Mouse (Mus musculus): Measurements from ENCODE around the gene Ppp1r26. TPM values are rescaled to one million over a fixed set of nuclear protein-coding genes. Genes with fewer than 3 reads are reported as not detected.
A peak's percentile ranks its signal among the peaks of the same experiment; 100 is the strongest.
"Not testable (repeated sequence)": the region's sequence is repeated elsewhere in the genome, so short reads cannot be mapped to it uniquely, and the experiment has no call there.

Gene Ppp1r26
- total and polyA plus RNA-seq, 3 experiments, result 3.1 to 5.0 (median 3.4) TPM

GRCm38 (mm10) chr2:28470591-28470990, 24.0 kb downstream of the Ppp1r26 start:
- H3K27me3 ChIP-seq (ENCODE audit: control insufficient read depth, insufficient read depth, low read length), result no peaks in the 10 kb centered on the region
- peak in 1 of 2 experiments; percentile 8 for DNase-seq
- H3K36me3 ChIP-seq (ENCODE audit: control insufficient read depth, insufficient read depth, low read length), result no peaks in the 10 kb centered on the region
- H3K4me3 ChIP-seq, result no peak overlapping the region
- no peaks in the 10 kb centered on the region for H3K79me2 ChIP-seq (replicated peaks; ENCODE audit: control insufficient read depth, insufficient read depth, low read length)
- no peak for TF ChIP-seq POLR2A (IDR thresholded peaks at IDR 0.05; ENCODE audit: insufficient read depth, low read depth, low read length)
- TF ChIP-seq CTCF (IDR thresholded peaks at IDR 0.05), result no peak
- no peak for TF ChIP-seq EP300 (IDR thresholded peaks at IDR 0.05; ENCODE audit: insufficient read depth, low read depth, low read length)
- intact Hi-C loops (cut with DNase I), result no loop called here
- H3K27ac ChIP-seq, result no peak overlapping the region
- 89% methylated on average over 2 of the region's 2 CpGs for WGBS
- H3K4me1 ChIP-seq (ENCODE audit: control insufficient read depth, insufficient read depth, low read length), result peaks cover 5% of the 10 kb centered on the region
- H3K9ac ChIP-seq (ENCODE audit: low read depth, low read length), result no peak overlapping the region

GRCm38 (mm10) chr2:28472011-28472410, 25.4 kb downstream of the Ppp1r26 start:
- peak in 1 of 2 experiments; percentile 7 for DNase-seq
- H3K36me3 ChIP-seq (ENCODE audit: control insufficient read depth, insufficient read depth, low read length); H3K79me2 ChIP-seq (replicated peaks; ENCODE audit: control insufficient read depth, insufficient read depth, low read length); H3K27ac ChIP-seq; H3K4me1 ChIP-seq (ENCODE audit: control insufficient read depth, insufficient read depth, low read length); H3K9ac ChIP-seq (ENCODE audit: low read depth, low read length); H3K27me3 ChIP-seq (ENCODE audit: control insufficient read depth, insufficient read depth, low read length); H3K4me3 ChIP-seq; intact Hi-C loops (cut with DNase I): not testable (repeated sequence)
- WGBS, result 92% methylated on average over 8 of the region's 8 CpGs

DNA sequence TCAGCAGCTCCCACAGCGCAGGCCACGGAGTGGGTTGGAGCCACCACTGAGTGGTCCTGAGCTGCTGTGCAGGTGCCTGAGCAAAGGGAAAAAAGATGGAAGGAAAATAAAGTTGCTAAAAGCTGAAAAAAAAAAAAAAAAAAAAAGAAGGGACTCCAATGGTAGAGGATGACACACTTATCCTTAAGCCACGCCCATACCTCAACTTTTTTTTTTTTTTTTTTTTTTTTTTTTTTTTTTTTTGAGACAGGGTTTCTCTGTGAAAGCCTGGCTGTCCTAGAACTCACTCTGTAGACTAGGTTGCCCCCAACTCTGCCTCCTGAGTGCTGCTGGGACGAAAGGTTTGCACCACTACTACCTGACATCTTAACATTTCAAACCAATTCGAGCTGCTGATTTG, 31.4 kb downstream of the Ppp1r26 start:
- H3K36me3 ChIP-seq (ENCODE audit: control insufficient read depth, insufficient read depth, low read length); H3K27me3 ChIP-seq (ENCODE audit: control insufficient read depth, insufficient read depth, low read length); intact Hi-C loops (cut with DNase I); H3K4me3 ChIP-seq; H3K27ac ChIP-seq; DNase-seq; H3K4me1 ChIP-seq (ENCODE audit: control insufficient read depth, insufficient read depth, low read length); H3K79me2 ChIP-seq (replicated peaks; ENCODE audit: control insufficient read depth, insufficient read depth, low read length); H3K9ac ChIP-seq (ENCODE audit: low read depth, low read length): not testable (repeated sequence)
- WGBS, result 87% methylated on average over 5 of the region's 5 CpGs

- no peak for TF ChIP-seq EP300 (IDR thresholded peaks at IDR 0.05; ENCODE audit: insufficient read depth, low read depth, low read length)
- TF ChIP-seq CTCF (IDR thresholded peaks at IDR 0.05), result no peak
- TF ChIP-seq POLR2A (IDR thresholded peaks at IDR 0.05; ENCODE audit: insufficient read depth, low read depth, low read length), result no peak
- Histone ChIP-seq H3K4me3 (no peak overlapping the region), H3K9ac (ENCODE audit: low read depth, low read length) (no peak overlapping the region), H3K4me1 (ENCODE audit: control insufficient read depth, insufficient read depth, low read length) (no peaks in the 10 kb centered on the region), H3K79me2 (replicated peaks; ENCODE audit: control insufficient read depth, insufficient read depth, low read length) (no peaks in the 10 kb centered on the region), H3K36me3 (ENCODE audit: control insufficient read depth, insufficient read depth, low read length) (no peaks in the 10 kb centered on the region), H3K27me3 (ENCODE audit: control insufficient read depth, insufficient read depth, low read length) (no peaks in the 10 kb centered on the region), H3K27ac (no peak overlapping the region)
- intact Hi-C loops (cut with DNase I), result no loop called here
- 71% methylated on average over 20 of the region's 20 CpGs for WGBS
- DNase-seq, result peak in 1 of 2 experiments; percentile 15
These were observed 32.9 kb downstream of the Ppp1r26 start for GRCm38 (mm10) chr2:28479208-28480204.

DNA sequence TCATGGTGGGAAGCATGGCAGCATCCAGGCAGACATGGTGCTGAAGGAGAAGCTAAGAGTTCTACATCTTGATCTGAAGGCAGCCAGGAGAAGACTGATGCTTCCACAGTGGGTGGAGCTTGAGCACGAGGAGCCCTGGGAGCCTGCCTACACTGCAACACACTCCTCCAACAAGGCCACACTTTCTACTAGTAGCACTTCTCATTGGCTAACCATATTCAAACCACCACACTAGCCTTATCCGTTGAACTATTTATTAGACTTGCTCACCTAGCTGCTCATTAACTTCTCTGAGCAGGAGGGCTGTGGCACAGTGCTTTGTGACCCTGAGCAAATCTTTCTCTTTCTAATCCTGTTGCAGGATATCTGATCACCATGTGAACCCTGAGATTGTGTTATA, 37.3 kb downstream of the Ppp1r26 start:
- Histone ChIP-seq H3K9ac (ENCODE audit: low read depth, low read length) (no peak overlapping the region), H3K27ac (no peak overlapping the region), H3K36me3 (ENCODE audit: control insufficient read depth, insufficient read depth, low read length) (no peaks in the 10 kb centered on the region), H3K4me1 (ENCODE audit: control insufficient read depth, insufficient read depth, low read length) (no peaks in the 10 kb centered on the region), H3K79me2 (replicated peaks; ENCODE audit: control insufficient read depth, insufficient read depth, low read length) (no peaks in the 10 kb centered on the region), H3K27me3 (ENCODE audit: control insufficient read depth, insufficient read depth, low read length) (no peaks in the 10 kb centered on the region), H3K4me3 (no peak overlapping the region)
- DNase-seq, result peak in 1 of 2 experiments; percentile 3
- no peak for TF ChIP-seq CTCF (IDR thresholded peaks at IDR 0.05)
- no peak for TF ChIP-seq EP300 (IDR thresholded peaks at IDR 0.05; ENCODE audit: insufficient read depth, low read depth, low read length)
- TF ChIP-seq POLR2A (IDR thresholded peaks at IDR 0.05; ENCODE audit: insufficient read depth, low read depth, low read length), result no peak
- WGBS, result 63% methylated on average over 2 of the region's 2 CpGs
- intact Hi-C loops (cut with DNase I), result no loop called here

GRCm38 (mm10) chr2:28494521-28494920, 47.9 kb downstream of the Ppp1r26 start:
- Histone ChIP-seq H3K79me2 (replicated peaks; ENCODE audit: control insufficient read depth, insufficient read depth, low read length) (no peaks in the 10 kb centered on the region), H3K9ac (ENCODE audit: low read depth, low read length) (no peak overlapping the region), H3K4me3 (no peak overlapping the region), H3K36me3 (ENCODE audit: control insufficient read depth, insufficient read depth, low read length) (no peaks in the 10 kb centered on the region), H3K4me1 (ENCODE audit: control insufficient read depth, insufficient read depth, low read length) (no peaks in the 10 kb centered on the region), H3K27ac (no peak overlapping the region), H3K27me3 (ENCODE audit: control insufficient read depth, insufficient read depth, low read length) (no peaks in the 10 kb centered on the region)
- intact Hi-C loops (cut with DNase I), result no loop called here
- no peak for DNase-seq
- WGBS, result 56% methylated on average over 2 of the region's 2 CpGs
- TF ChIP-seq EP300 (IDR thresholded peaks at IDR 0.05; ENCODE audit: insufficient read depth, low read depth, low read length) (no peak), POLR2A (IDR thresholded peaks at IDR 0.05; ENCODE audit: insufficient read depth, low read depth, low read length) (no peak), CTCF (IDR thresholded peaks at IDR 0.05) (no peak)

Measured in heart, adult 2 months (tissue).